ENCODE assay signal across 8 mouse cellular contexts in the genomic region with DNA sequence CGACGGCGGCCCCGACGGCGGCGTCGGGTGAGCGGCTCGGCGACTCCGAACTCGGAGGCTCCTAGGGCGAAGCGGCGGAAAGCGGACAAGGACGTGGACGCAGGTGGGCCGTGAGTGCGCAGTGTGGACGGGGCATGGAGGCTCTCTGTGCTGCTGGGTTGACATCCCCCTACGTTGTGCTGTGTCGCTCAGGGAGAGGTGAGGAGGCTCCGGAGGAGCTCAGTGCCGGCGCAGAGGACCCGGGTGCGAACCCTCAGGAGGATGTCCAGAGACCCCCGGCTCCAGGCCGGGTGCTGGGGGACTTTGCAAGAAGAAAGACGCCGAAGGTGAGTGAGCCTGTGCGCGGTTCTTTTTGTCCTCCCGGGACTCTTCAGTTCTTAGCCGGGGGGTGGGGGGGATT. TPM values are rescaled to one million over a fixed set of nuclear protein-coding genes. Genes with fewer than 3 reads are reported as not detected.
A peak's percentile ranks its signal among the peaks of the same experiment; 100 is the strongest.
DNase-seq lines count a peak whose midpoint lies in the region; ATAC-seq lines count a peak whose summit lies in the region.

No protein-coding gene starts in this region.

- H3K4me3 ChIP-seq in neural tube, embryonic 11.5 days (ENCODE audit: low read depth, low read length): peak overlapping the region; percentile 99
- H3K4me3 ChIP-seq in erythroblast, embryonic 14.5 days (replicated peaks): peak overlapping the region; percentile 83
- peak overlapping the region; percentile 99 for H3K4me3 ChIP-seq in limb, embryonic 15.5 days
- peak overlapping the region; percentile 86 for H3K4me3 ChIP-seq in stomach, embryonic 15.5 days (replicated peaks)

- H3K9ac ChIP-seq in neural tube, embryonic 11.5 days (ENCODE audit: low read length): peak overlapping the region; percentile 81
- H3K9ac ChIP-seq in limb, embryonic 15.5 days: peak overlapping the region; percentile 93
- H3K9ac ChIP-seq in stomach, embryonic 15.5 days: peak overlapping the region; percentile 98

- no peak overlapping the region for H3K27ac ChIP-seq in neural tube, embryonic 11.5 days (ENCODE audit: low read depth, low read length)
- H3K27ac ChIP-seq in limb, embryonic 15.5 days: no peak overlapping the region
- 0 out of 2 replicates have a peak overlapping the region, but pooled peaks have one; percentile 44 for H3K27ac ChIP-seq in stomach, embryonic 15.5 days

- H3K27me3 ChIP-seq in neural tube, embryonic 11.5 days (ENCODE audit: control insufficient read depth, insufficient read depth, low read length): no peaks in the 10 kb centered on the region
- no peaks in the 10 kb centered on the region for H3K27me3 ChIP-seq in erythroblast, embryonic 14.5 days (ENCODE audit: control insufficient read depth)
- H3K27me3 ChIP-seq in limb, embryonic 15.5 days: no peaks in the 10 kb centered on the region
- H3K27me3 ChIP-seq in stomach, embryonic 15.5 days (replicated peaks): no peaks in the 10 kb centered on the region

- H3K36me3 ChIP-seq in neural tube, embryonic 11.5 days (ENCODE audit: control insufficient read depth, insufficient read depth, low read length): peaks cover 19% of the 10 kb centered on the region
- H3K36me3 ChIP-seq in erythroblast, embryonic 14.5 days (ENCODE audit: control insufficient read depth): peaks cover 80% of the 10 kb centered on the region
- H3K36me3 ChIP-seq in limb, embryonic 15.5 days: peaks cover 71% of the 10 kb centered on the region
- H3K36me3 ChIP-seq in stomach, embryonic 15.5 days: peaks cover 50% of the 10 kb centered on the region

- H3K9me3 ChIP-seq in neural tube, embryonic 11.5 days (ENCODE audit: control insufficient read depth, low read length): no peaks in the 10 kb centered on the region
- H3K9me3 ChIP-seq in erythroblast, embryonic 14.5 days (ENCODE audit: control insufficient read depth, low read length): no peaks in the 10 kb centered on the region
- no peaks in the 10 kb centered on the region for H3K9me3 ChIP-seq in limb, embryonic 15.5 days
- H3K9me3 ChIP-seq in stomach, embryonic 15.5 days: no peaks in the 10 kb centered on the region

- WGBS in neural tube, embryonic 11.5 days: 1% methylated on average over 37 of the region's 37 CpGs
- 1% methylated on average over 37 of the region's 37 CpGs for WGBS in limb, embryonic 15.5 days
- WGBS in stomach, embryonic 15.5 days: under 1% methylated on average over 37 of the region's 37 CpGs

- DNase-seq in neural tube, embryonic 11.5 days (ENCODE audit: low spot score): no peak
- no peak for DNase-seq in neural tube, embryonic 10.5 days (ENCODE audit: extremely low spot score, low spot score)
- DNase-seq in layer of hippocampus, adult 18-20 months (ENCODE audit: low spot score in 2 of 2): no peak
- no peak for DNase-seq in embryo, embryonic 9.5 days (ENCODE audit: extremely low spot score)
- DNase-seq in left cerebral cortex, adult 8-10 months (ENCODE audit: low spot score in 2 of 2): no peak

- ATAC-seq in neural tube, embryonic 11.5 days (ENCODE audit: insufficient read depth, low FRiP score, low TSS enrichment): peak; percentile 43
- no peak for ATAC-seq in limb, embryonic 15.5 days (ENCODE audit: insufficient number of reproducible peaks, low FRiP score, low TSS enrichment, low read depth)
- peak; percentile 28; the same call in 1 of the 2 replicates for ATAC-seq in stomach, embryonic 15.5 days (ENCODE audit: insufficient read depth, low FRiP score, low read depth)

- peaks cover 6% of the 10 kb centered on the region for H3K4me1 ChIP-seq in neural tube, embryonic 11.5 days (ENCODE audit: control insufficient read depth, insufficient read depth, low read length)
- H3K4me1 ChIP-seq in erythroblast, embryonic 14.5 days (ENCODE audit: control insufficient read depth): peaks cover 50% of the 10 kb centered on the region
- H3K4me1 ChIP-seq in limb, embryonic 15.5 days: peaks cover 16% of the 10 kb centered on the region
- peaks cover 12% of the 10 kb centered on the region for H3K4me1 ChIP-seq in stomach, embryonic 15.5 days

- H3K4me2 ChIP-seq in neural tube, embryonic 11.5 days (ENCODE audit: low read depth): peak overlapping the region; percentile 87
- H3K4me2 ChIP-seq in limb, embryonic 15.5 days: peak overlapping the region; percentile 86
- peak overlapping the region; percentile 81 for H3K4me2 ChIP-seq in stomach, embryonic 15.5 days

RNA-seq across cellular contexts. Expression of gene Ddx51, which starts 0.4 kb away (rescaled TPM):
- polyA plus RNA-seq in neural tube, embryonic 11.5 days (2014; fragmentation: Nextera tagmentation; extraction: Ambion mirVana): 38.0 and 39.8 TPM in 2 replicates
- 0.18 and 0.28 TPM in 2 replicates for polyA plus RNA-seq in erythroblast, embryonic 14.5 days (2012)
- 21.5 and 23.2 TPM in 2 replicates for polyA plus RNA-seq in limb, embryonic 15.5 days (2015; fragmentation: Nextera tagmentation; extraction: Ambion mirVana)
- 22.1 and 24.2 TPM in 2 replicates for polyA plus RNA-seq in stomach, embryonic 15.5 days (2015; fragmentation: Nextera tagmentation; extraction: Ambion mirVana)
- 10 to 100 TPM; 28.4 to 28.9 TPM for total RNA-seq in layer of hippocampus, adult 18-20 months (2021)
- 10 to 100 TPM; 21.6 to 24.5 (median 22.8) TPM for total RNA-seq in left cerebral cortex, adult 8-10 months (2022)

RNA-seq across cellular contexts. Expression of gene Noc4l, which starts 0.5 kb away (rescaled TPM):
- 59.4 and 61.6 TPM in 2 replicates for polyA plus RNA-seq in neural tube, embryonic 11.5 days (2014; fragmentation: Nextera tagmentation; extraction: Ambion mirVana)
- polyA plus RNA-seq in erythroblast, embryonic 14.5 days (2012): 9.2 and 10.1 TPM in 2 replicates
- polyA plus RNA-seq in limb, embryonic 15.5 days (2015; fragmentation: Nextera tagmentation; extraction: Ambion mirVana): 46.2 and 46.5 TPM in 2 replicates
- polyA plus RNA-seq in stomach, embryonic 15.5 days (2015; fragmentation: Nextera tagmentation; extraction: Ambion mirVana): 44.8 and 50.6 TPM in 2 replicates
- 10 to 100 TPM; 22.5 to 26.1 TPM for total RNA-seq in layer of hippocampus, adult 18-20 months (2021)
- 10 to 100 TPM; 20.0 to 31.3 (median 24.7) TPM for total RNA-seq in left cerebral cortex, adult 8-10 months (2022)

Comparison
In these comparisons a context has a peak if more than half of its experiments do, and no peak if none do; other contexts are left out.
1. RNA of gene Ddx51, which starts 0.4 kb away (polyA plus RNA-seq): 38.0 to 39.8 TPM in neural tube, embryonic 11.5 days, 22.1 to 24.2 TPM in stomach, embryonic 15.5 days and 21.5 to 23.2 TPM in limb, embryonic 15.5 days; 0.18 to 0.28 TPM in erythroblast, embryonic 14.5 days; every median in the first group is over 10 times any median in the second.
2. Peak in every context shown above with its lines, with median percentiles within 50 percentile points of each other: H3K4me2 ChIP-seq, H3K4me3 ChIP-seq and H3K9ac ChIP-seq.